Mouse (Mus musculus) E14TG2a.4 (cell line): ENCODE results near the gene Prrg2.
A peak's percentile ranks its signal among the peaks of the same experiment; 100 is the strongest.

ENCODE experiments used
- H3K27me3 ChIP-seq: 2 replicates; pipeline ENCODE4 v1.6.1; 2014; ENCODE audit warnings: low read length, control low read depth; ENCODE audit not compliant: insufficient read depth
- H3K36me3 ChIP-seq: 2 replicates; pipeline ENCODE4 v1.6.1; 2014; ENCODE audit warnings: low read length, control low read depth; ENCODE audit not compliant: insufficient read depth
- H3K4me1 ChIP-seq: replicated peaks from 2 replicates; pipeline ENCODE4 v1.6.1; 2014; ENCODE audit warnings: low read depth, low read length, control low read depth
- H3K4me3 ChIP-seq: replicated peaks from 2 replicates; pipeline ENCODE4 v1.5.1; 2014; ENCODE audit warnings: mild to moderate bottlenecking, low read length
- H3K9me3 ChIP-seq: 2 replicates; pipeline ENCODE4 v1.6.1; 2014; ENCODE audit warnings: low read length, control low read depth
- CTCF ChIP-seq: conservative IDR thresholded peaks from 2 replicates; pipeline ENCODE4 v1.5.1; 2014; ENCODE audit warnings: low read length
- NANOG ChIP-seq: IDR thresholded peaks from 2 replicates; pipeline ENCODE4 v1.6.1; 2014; ENCODE audit warnings: borderline replicate concordance, low read length, mixed read lengths
- POU5F1 ChIP-seq: IDR thresholded peaks from 2 replicates; pipeline ENCODE4 v1.6.1; 2014; ENCODE audit warnings: low read length, borderline replicate concordance

Gene Prrg2

DNA sequence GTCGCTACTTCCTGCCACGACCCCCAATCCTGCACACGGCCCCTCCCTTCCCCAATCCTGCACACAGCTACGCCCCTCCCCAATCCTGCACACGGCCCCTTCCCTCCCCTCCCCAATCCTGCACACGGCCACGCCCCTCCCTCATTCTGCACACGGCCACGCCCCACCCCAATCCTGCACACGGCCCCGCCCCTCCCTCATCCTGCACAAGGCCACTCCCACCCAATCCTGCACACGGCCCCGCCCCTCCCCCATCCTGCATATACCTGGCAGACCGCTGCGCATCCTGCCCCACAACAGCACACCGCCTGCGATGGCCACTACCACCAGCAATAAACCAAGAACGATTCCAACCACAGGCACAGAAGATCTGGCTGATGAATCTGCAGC lies 31.0 kb upstream of the Prrg2 start:
- peak overlapping the region; percentile 43; the same call in 1 of the 2 replicates for H3K4me3 ChIP-seq
- H3K27me3 ChIP-seq = no peaks in the 10 kb centered on the region
- TF ChIP-seq CTCF (no peak), NANOG (no peak), POU5F1 (no peak)
- no peaks in the 10 kb centered on the region for H3K9me3 ChIP-seq
- no peaks in the 10 kb centered on the region for H3K36me3 ChIP-seq
- peaks cover 74% of the 10 kb centered on the region for H3K4me1 ChIP-seq

- H3K4me1 ChIP-seq = peaks cover 76% of the 10 kb centered on the region
- H3K27me3 ChIP-seq = no peaks in the 10 kb centered on the region
- H3K9me3 ChIP-seq = no peaks in the 10 kb centered on the region
- H3K36me3 ChIP-seq = peaks cover 2% of the 10 kb centered on the region
- TF ChIP-seq CTCF (no peak), POU5F1 (no peak), NANOG (no peak)
- peak overlapping the region; percentile 43 for H3K4me3 ChIP-seq
Observed at GRCm38 (mm10) chr7:45092828-45093515, 30.5 kb upstream of the Prrg2 start.

DNA sequence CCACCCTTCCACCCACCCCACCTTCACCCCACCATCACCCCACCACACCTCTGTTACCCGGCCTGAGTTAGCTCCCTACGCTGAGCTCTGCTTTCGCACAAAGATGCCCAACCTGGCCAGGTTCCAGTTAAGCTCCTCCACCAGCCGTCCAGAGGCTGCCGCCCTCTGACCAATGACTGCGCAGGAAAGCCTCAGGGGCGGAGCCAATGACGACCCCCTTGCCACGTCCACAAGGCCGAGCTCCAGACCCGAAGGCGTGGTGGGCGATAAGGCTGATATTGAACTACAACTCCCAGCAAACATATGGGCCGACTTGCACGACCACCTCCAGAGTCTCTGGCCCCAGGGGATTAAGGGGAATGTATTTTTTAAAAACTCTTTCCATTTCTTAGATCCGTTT lies 29.6 kb upstream of the Prrg2 start, which contains the start of gene Rcn3:
TSS of gene Rcn3 (minus strand) at position 174 of the 400 bp plus-strand sequence.
- Histone ChIP-seq H3K36me3 (peaks cover 11% of the 10 kb centered on the region), H3K9me3 (no peaks in the 10 kb centered on the region), H3K27me3 (no peaks in the 10 kb centered on the region), H3K4me3 (peak within 1 kb of the TSS; percentile 74), H3K4me1 (peaks cover 76% of the 10 kb centered on the region)
- TF ChIP-seq POU5F1 = no peak
- TF ChIP-seq CTCF = no peak
- no peak for TF ChIP-seq NANOG

DNA sequence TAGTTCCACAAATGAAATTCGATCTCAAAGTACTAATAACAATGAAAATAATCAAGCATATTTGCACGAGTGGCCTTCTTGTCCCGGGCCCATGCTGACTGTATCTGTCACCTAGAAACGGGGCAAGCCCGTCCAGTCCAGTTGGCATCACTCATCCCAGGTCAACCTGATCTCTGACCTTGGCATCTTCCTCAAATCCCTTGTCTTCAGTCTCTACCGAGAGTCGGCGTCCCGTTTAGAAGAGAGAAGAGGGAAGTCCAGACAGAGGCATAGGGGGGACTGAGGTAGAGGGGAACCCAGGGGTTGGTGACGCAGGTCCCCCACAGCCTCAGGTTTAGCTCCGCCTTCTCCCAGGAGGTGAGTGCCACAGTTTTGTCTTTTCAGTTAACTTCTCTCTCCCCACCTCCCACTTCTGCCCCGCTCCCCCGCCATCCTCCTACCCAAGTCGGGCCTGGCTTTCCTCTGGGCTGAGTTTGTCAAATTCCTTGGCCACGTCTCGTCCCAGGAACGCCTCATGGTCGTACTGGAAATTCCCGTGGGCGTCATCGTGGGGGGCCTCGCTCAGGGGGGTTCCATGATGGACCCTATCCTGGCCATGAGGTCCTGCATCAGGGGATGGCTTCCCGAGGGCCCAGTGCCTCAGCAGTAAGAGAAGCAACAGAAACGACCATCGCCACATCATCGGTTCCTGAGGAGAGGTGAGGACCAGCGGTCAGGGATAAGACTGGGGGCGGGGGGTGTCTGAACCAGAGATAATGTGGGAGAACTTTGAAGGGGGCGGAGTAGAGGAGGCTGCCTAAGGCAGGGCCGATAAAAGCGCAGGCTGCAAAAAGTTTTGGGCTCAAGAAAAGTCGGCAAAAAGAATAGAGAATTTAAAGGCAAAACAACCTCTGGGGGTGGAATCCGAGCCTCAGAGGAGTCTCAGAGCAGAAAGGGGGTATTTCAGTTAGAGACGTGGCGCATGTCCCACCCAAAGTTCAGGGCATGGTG lies 28.8 kb upstream of the Prrg2 start:
- Histone ChIP-seq H3K9me3 (no peaks in the 10 kb centered on the region), H3K36me3 (peaks cover 17% of the 10 kb centered on the region), H3K27me3 (no peaks in the 10 kb centered on the region), H3K4me1 (peaks cover 80% of the 10 kb centered on the region), H3K4me3 (peak overlapping the region; percentile 74)
- TF ChIP-seq CTCF (no peak), NANOG (no peak), POU5F1 (no peak)

GRCm38 (mm10) chr7:45090251-45090977 lies 27.9 kb upstream of the Prrg2 start:
- no peaks in the 10 kb centered on the region for H3K9me3 ChIP-seq
- peaks cover 78% of the 10 kb centered on the region for H3K4me1 ChIP-seq
- peaks cover 26% of the 10 kb centered on the region for H3K36me3 ChIP-seq
- TF ChIP-seq POU5F1 (no peak), CTCF (no peak), NANOG (no peak)
- 0 out of 2 replicates have a peak overlapping the region, but pooled peaks have one; percentile 74 for H3K4me3 ChIP-seq
- H3K27me3 ChIP-seq = no peaks in the 10 kb centered on the region

- Histone ChIP-seq H3K36me3 (peaks cover 42% of the 10 kb centered on the region), H3K27me3 (no peaks in the 10 kb centered on the region), H3K9me3 (no peaks in the 10 kb centered on the region), H3K4me3 (peak overlapping the region; percentile 60), H3K4me1 (peaks cover 75% of the 10 kb centered on the region)
- TF ChIP-seq NANOG (no peak), POU5F1 (no peak), CTCF (no peak)
Observed at GRCm38 (mm10) chr7:45088597-45088996, 26.1 kb upstream of the Prrg2 start.

DNA sequence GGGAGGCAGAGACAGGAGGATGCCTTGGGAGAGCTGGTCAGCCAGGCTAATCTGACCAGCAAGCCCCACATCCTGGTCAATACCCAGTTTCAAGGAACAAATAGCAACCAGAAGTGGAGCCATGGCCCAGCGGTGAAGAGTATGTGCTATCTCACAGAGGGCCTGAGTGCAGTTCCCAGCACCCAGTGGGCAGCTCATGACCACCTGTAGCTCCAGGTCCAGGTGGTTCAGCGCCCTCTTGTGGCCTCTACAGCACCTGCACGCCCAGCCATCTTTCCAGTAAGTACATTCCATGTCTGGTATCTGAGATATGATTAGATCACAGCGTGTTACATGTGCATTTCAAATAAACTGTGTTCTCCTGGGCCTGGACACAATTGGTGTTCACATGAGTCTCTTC lies 23.6 kb upstream of the Prrg2 start:
- Histone ChIP-seq H3K4me3 (no peak overlapping the region), H3K4me1 (peaks cover 79% of the 10 kb centered on the region), H3K27me3 (no peaks in the 10 kb centered on the region), H3K9me3 (no peaks in the 10 kb centered on the region), H3K36me3 (peaks cover 50% of the 10 kb centered on the region)
- no peak for TF ChIP-seq NANOG
- TF ChIP-seq CTCF = peak; percentile 83
- TF ChIP-seq POU5F1 = no peak
